Mouse (Mus musculus) midbrain, embryonic 10.5 days (tissue): ENCODE results near the gene Lcn2. TPM values are rescaled to one million over a fixed set of nuclear protein-coding genes. Genes with fewer than 3 reads are reported as not detected.

Source experiments
- DNase-seq: peaks from one replicate; pipeline ENCODE4 v3.0.0-alpha.2; 2017; ENCODE audit warnings: low spot score
- H3K27ac ChIP-seq: fragments of 300-500 bp; sonication (generic); replicated peaks from 2 replicates; pipeline ENCODE4 v1.5.1; 2016; ENCODE audit warnings: mild to moderate bottlenecking
- H3K27me3 ChIP-seq: fragments of 300-500 bp; sonication (generic); 2 replicates; pipeline ENCODE4 v1.6.1; 2016; ENCODE audit warnings: low read depth, mild to moderate bottlenecking; ENCODE audit not compliant: poor library complexity, severe bottlenecking
- H3K36me3 ChIP-seq: fragments of 300-500 bp; sonication (generic); 2 replicates; pipeline ENCODE4 v1.6.1; 2016; ENCODE audit warnings: mild to moderate bottlenecking, moderate library complexity
- H3K4me1 ChIP-seq: fragments of 300-500 bp; sonication (generic); 2 replicates; pipeline ENCODE4 v1.6.1; 2016
- H3K4me3 ChIP-seq: fragments of 300-500 bp; sonication (generic); 2 replicates; pipeline ENCODE4 v1.5.1; 2016; ENCODE audit warnings: mild to moderate bottlenecking, moderate library complexity
- H3K9me3 ChIP-seq: fragments of 300-500 bp; sonication (generic); replicated peaks from 2 replicates; pipeline ENCODE4 v1.6.1; 2016; ENCODE audit warnings: mild to moderate bottlenecking
- WGBS: fragments of 180-500 bp; shearing (Covaris S2); methylation state at CpG from one replicate; pipeline ENCODE4 v1.1.7; 2016; 5-methylcytosine and 5-hydroxymethylcytosine counted together
- polyA plus RNA-seq: library from polyadenylated mRNA; unstranded; fragments of >200 nt; fragmentation: Nextera tagmentation; extraction: Ambion mirVana; gene quantifications from 2 replicates; pipeline ENCODE4 v1.2.1, GENCODE M21; 2016

Lcn2 gene
- 0.20 TPM in 1 of 2 replicates, not detected in the other for polyA plus RNA-seq

DNA sequence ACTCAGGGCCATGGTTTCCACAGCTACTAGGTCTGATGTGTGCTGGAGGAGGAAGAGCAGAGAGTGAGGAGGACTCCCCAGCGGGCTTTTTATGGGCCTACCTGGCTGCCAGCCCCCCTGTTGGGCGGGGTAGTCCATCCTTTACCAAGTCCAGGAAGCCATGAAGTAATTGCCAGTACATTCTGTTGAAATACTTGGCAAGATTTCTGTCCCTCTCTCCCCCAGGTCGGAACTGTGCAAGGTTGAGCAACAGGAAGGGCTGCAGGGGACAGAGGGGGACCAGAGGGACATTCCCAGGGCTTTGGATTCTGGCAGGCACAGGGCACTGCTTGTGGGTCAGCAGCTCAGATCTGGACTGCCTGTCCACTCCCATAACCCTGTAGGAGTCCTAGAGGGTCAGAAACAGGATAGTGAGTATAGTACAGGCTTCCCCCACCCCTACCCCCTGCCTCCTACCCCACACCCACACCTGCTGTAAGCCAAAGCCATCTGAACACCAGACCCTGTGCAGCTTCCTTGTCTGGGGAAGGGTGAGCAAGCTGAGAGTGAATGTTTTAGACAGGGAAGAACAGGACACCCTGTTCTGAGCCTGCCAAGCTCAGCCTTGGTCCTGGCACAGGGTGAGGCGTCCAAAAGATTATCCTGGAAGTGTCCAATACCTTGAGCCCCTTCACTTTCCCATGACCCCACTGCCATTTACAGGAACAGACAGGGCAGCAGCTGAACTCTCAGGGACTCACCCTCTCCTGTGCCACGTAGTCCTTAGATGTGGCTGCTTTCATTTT, at the start of gene Lcn2:
Gene Lcn2, minus strand, starts transcription at position 547 of the 785 bp plus-strand sequence.
- H3K36me3 ChIP-seq = no peaks in the 10 kb centered on the region
- WGBS = 78% methylated on average over 5 of the region's 5 CpGs
- no peaks in the 10 kb centered on the region for H3K9me3 ChIP-seq
- no peak within 1 kb of the TSS for H3K4me3 ChIP-seq
- DNase-seq = no peak
- peaks cover 29% of the 10 kb centered on the region for H3K27me3 ChIP-seq
- H3K27ac ChIP-seq = no peak within 1 kb of the TSS
- no peaks in the 10 kb centered on the region for H3K4me1 ChIP-seq

DNA sequence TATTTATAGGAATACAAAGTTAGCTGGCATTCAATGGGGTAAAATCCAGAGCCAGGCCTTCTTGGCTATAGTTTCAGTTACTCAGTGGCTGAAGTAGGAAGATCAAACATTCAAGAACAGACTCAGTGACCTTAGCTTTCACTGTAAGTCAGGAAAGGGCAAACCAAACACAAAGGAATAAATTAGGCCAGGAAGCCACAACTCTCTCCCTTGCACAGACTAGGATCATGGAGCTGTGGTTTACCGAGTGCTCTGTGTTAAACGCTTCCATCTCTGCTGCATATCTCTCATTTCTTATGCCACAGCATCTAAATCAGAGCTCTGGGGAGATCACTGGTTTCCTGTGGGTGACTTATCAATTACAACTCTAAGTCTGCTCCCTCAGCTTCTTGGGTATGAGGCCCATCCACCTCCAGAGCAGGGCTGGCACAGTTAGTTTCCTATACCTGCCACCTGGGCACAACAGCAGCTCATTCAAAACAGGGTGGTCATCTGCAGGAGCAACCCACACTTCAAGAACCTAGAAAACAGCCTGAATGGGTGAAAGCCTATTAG, 49.6 kb upstream of the Lcn2 start:
- H3K9me3 ChIP-seq = no peaks in the 10 kb centered on the region
- H3K27ac ChIP-seq = peak overlapping the region; percentile 73
- no peak for DNase-seq
- H3K27me3 ChIP-seq = no peaks in the 10 kb centered on the region
- peaks cover 46% of the 10 kb centered on the region for H3K4me1 ChIP-seq
- H3K36me3 ChIP-seq = no peaks in the 10 kb centered on the region
- 68% methylated on average over 2 of the region's 2 CpGs for WGBS
- no peak overlapping the region for H3K4me3 ChIP-seq

DNA sequence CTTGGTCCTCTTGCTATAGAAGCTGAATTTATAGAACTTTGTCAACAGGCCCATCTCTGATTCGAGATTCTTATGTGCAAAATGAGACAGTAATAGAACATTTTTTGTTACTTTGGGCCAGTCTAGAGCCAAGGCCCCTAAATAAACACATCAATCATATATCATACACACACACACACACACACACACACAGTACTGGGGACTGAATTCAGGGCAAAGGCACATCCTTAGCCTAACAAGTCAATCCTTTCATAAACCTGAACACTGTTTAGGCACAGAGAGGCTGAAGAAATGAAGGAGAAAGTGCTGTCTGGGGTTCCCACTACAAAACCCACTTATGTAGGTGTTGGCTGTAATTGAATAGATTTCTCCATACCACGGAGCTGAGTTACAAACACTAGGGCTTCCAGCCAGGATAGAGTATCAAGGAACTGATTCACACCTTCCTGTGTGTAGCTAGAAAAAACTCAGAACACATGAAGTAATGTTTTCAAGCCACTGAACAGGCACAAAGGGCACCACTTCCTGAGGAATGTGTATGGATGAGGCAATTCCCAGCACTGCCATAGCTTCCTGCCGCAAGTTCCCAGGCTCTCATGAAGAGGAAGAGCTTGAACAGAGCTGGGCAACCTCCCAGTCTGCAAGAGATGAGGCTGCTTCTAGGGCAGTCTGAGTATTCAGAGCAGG, 48.8 kb upstream of the Lcn2 start:
- DNase-seq = no peak
- peak overlapping the region; percentile 73 for H3K27ac ChIP-seq
- H3K36me3 ChIP-seq = no peaks in the 10 kb centered on the region
- WGBS = 72% methylated on average over 3 of the region's 3 CpGs
- H3K4me1 ChIP-seq = peaks cover 47% of the 10 kb centered on the region
- H3K27me3 ChIP-seq = no peaks in the 10 kb centered on the region
- no peak overlapping the region for H3K4me3 ChIP-seq
- no peaks in the 10 kb centered on the region for H3K9me3 ChIP-seq

- Histone ChIP-seq H3K9me3 (no peaks in the 10 kb centered on the region), H3K27me3 (no peaks in the 10 kb centered on the region), H3K27ac (peak overlapping the region; percentile 87), H3K4me3 (peak overlapping the region; percentile 58), H3K4me1 (peaks cover 43% of the 10 kb centered on the region), H3K36me3 (no peaks in the 10 kb centered on the region)
- peak; percentile 91 for DNase-seq
- WGBS = 9% methylated on average over 18 of the region's 18 CpGs
Observed at GRCm38 (mm10) chr2:32430701-32431676, 42.9 kb upstream of the Lcn2 start.

DNA sequence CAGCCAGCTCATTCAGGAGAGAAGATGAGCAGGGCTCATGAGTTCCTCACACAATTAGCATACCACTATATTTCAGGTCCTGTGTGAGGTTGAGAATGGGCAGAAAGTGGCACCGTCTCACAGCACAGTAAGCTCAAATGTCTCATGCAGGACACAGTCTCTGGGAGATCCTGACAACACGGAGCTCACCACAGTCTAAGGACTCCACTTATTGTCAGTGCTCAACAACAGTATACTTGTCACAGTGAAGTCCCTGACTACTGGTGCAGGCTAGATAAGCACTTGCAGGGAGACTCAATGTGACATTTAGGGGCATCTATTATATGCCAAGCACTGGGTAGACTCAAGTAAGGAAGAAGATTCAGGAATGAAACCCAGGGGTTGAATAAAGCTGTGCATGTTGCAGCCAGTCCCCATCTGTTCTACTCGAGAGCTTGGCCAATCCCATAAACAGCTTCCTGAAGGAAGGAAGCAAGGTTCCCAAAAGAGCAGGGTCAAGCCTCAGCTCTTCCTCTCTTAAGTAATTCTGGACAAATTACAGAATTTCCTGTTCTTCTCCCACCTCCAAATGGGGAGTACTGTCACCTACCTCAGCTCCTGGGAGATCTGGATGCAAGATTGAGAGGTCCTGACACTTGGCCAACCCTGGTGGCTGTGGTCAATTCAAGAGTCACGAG, 41.3 kb upstream of the Lcn2 start:
- peak overlapping the region; percentile 59; the same call in 1 of the 2 replicates for H3K27ac ChIP-seq
- WGBS = 82% methylated on average over 4 of the region's 4 CpGs
- no peaks in the 10 kb centered on the region for H3K36me3 ChIP-seq
- no peaks in the 10 kb centered on the region for H3K9me3 ChIP-seq
- peak overlapping the region; percentile 58; the same call in 1 of the 2 replicates for H3K4me3 ChIP-seq
- H3K27me3 ChIP-seq = no peaks in the 10 kb centered on the region
- H3K4me1 ChIP-seq = peaks cover 55% of the 10 kb centered on the region
- no peak for DNase-seq

GRCm38 (mm10) chr2:32428262-32428722, 40.2 kb upstream of the Lcn2 start:
- H3K4me3 ChIP-seq = peak overlapping the region; percentile 58
- no peak for DNase-seq
- no peaks in the 10 kb centered on the region for H3K27me3 ChIP-seq
- peak overlapping the region; percentile 59 for H3K27ac ChIP-seq
- 61% methylated on average over 8 of the region's 8 CpGs for WGBS
- H3K36me3 ChIP-seq = no peaks in the 10 kb centered on the region
- H3K9me3 ChIP-seq = no peaks in the 10 kb centered on the region
- H3K4me1 ChIP-seq = peaks cover 65% of the 10 kb centered on the region

- no peaks in the 10 kb centered on the region for H3K27me3 ChIP-seq
- H3K4me1 ChIP-seq = peaks cover 71% of the 10 kb centered on the region
- WGBS = 80% methylated on average over 5 of the region's 5 CpGs
- H3K27ac ChIP-seq = no peak overlapping the region
- no peak for DNase-seq
- H3K36me3 ChIP-seq = no peaks in the 10 kb centered on the region
- H3K4me3 ChIP-seq = no peak overlapping the region
- no peaks in the 10 kb centered on the region for H3K9me3 ChIP-seq
Observed at GRCm38 (mm10) chr2:32427720-32428119, 39.7 kb upstream of the Lcn2 start.

GRCm38 (mm10) chr2:32426141-32426540, 38.1 kb upstream of the Lcn2 start:
- no peak for DNase-seq
- Histone ChIP-seq H3K36me3 (peaks cover 6% of the 10 kb centered on the region), H3K4me1 (peaks cover 64% of the 10 kb centered on the region), H3K27me3 (no peaks in the 10 kb centered on the region), H3K9me3 (no peaks in the 10 kb centered on the region), H3K4me3 (no peak overlapping the region), H3K27ac (no peak overlapping the region)
- WGBS = 93% methylated on average over 1 of the region's 1 CpGs

DNA sequence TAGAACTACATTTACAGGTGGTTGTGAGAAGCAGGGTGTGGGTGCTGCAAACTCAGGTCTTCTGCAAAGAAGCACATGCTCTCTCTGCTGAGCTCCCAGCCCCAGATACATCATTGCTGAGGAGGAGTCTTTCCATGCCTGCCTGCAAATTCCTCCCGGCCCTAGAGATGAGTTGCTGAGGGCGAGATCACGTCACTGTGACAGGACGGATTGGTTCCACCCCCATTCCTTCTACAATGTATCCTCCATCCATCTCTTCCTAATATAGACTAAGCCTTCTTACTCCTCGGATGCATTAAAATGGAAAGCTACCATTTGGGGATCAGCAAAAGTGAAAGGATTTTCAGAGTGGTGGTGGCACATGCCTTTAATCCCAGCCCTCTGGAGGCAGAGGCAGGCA, 37.5 kb upstream of the Lcn2 start:
- peaks cover 12% of the 10 kb centered on the region for H3K36me3 ChIP-seq
- WGBS = 89% methylated on average over 5 of the region's 5 CpGs
- no peak overlapping the region for H3K4me3 ChIP-seq
- no peaks in the 10 kb centered on the region for H3K9me3 ChIP-seq
- no peaks in the 10 kb centered on the region for H3K27me3 ChIP-seq
- H3K27ac ChIP-seq = no peak overlapping the region
- peaks cover 60% of the 10 kb centered on the region for H3K4me1 ChIP-seq
- DNase-seq = no peak

GRCm38 (mm10) chr2:32424796-32425195, 36.7 kb upstream of the Lcn2 start:
- H3K27ac ChIP-seq = peak overlapping the region; percentile 77
- whole genome bisulfite sequencing = 41% methylated on average over 3 of the region's 3 CpGs
- H3K4me1 ChIP-seq = peaks cover 52% of the 10 kb centered on the region
- H3K27me3 ChIP-seq = no peaks in the 10 kb centered on the region
- H3K9me3 ChIP-seq = no peaks in the 10 kb centered on the region
- H3K4me3 ChIP-seq = no peak overlapping the region
- no peak for DNase-seq
- H3K36me3 ChIP-seq = peaks cover 19% of the 10 kb centered on the region

- peak; percentile 63 for DNase-seq
- Histone ChIP-seq H3K27me3 (no peaks in the 10 kb centered on the region), H3K4me3 (peak overlapping the region; percentile 54), H3K36me3 (peaks cover 30% of the 10 kb centered on the region), H3K27ac (peak overlapping the region; percentile 77), H3K4me1 (peaks cover 41% of the 10 kb centered on the region), H3K9me3 (no peaks in the 10 kb centered on the region)
- WGBS = 1% methylated on average over 14 of the region's 14 CpGs
Observed at GRCm38 (mm10) chr2:32423481-32424331, 35.7 kb upstream of the Lcn2 start.
